Mouse (Mus musculus): ENCODE results near the gene Grb7. TPM values are rescaled to one million over a fixed set of nuclear protein-coding genes. Genes with fewer than 3 reads are reported as not detected.
A peak's percentile ranks its signal among the peaks of the same experiment; 100 is the strongest.

The Grb7 gene
- polyA plus RNA-seq, 1 experiment: 1.6 TPM

- no peak for DNase-seq (ENCODE audit: extremely low spot score in 1 of 2, low spot score in 1 of 2)
Measured at GRCm38 (mm10) chr11:98443688-98444087, 2.5 kb upstream of the Grb7 start.

- no peak for DNase-seq (ENCODE audit: extremely low spot score in 1 of 2, low spot score in 1 of 2)
Measured at GRCm38 (mm10) chr11:98445238-98445637, 956 bp upstream of the Grb7 start.

GRCm38 (mm10) chr11:98445679-98446078, 515 bp upstream of the Grb7 start:
- no peak for DNase-seq (ENCODE audit: extremely low spot score in 1 of 2, low spot score in 1 of 2)

- DNase-seq (ENCODE audit: extremely low spot score in 1 of 2, low spot score in 1 of 2): peak in 1 of 2 experiments; percentile 16
Measured at GRCm38 (mm10) chr11:98446562-98447474, 624 bp downstream of the Grb7 start.

GRCm38 (mm10) chr11:98447475-98447834, 1.3 kb downstream of the Grb7 start:
- no peak for DNase-seq (ENCODE audit: extremely low spot score in 1 of 2, low spot score in 1 of 2)

GRCm38 (mm10) chr11:98448191-98448790, 2.1 kb downstream of the Grb7 start:
- no peak for DNase-seq (ENCODE audit: extremely low spot score in 1 of 2, low spot score in 1 of 2)

GRCm38 (mm10) chr11:98449419-98449818, 3.2 kb downstream of the Grb7 start:
- no peak for DNase-seq (ENCODE audit: extremely low spot score in 1 of 2, low spot score in 1 of 2)

- no peak for DNase-seq (ENCODE audit: extremely low spot score in 1 of 2, low spot score in 1 of 2)
Measured at GRCm38 (mm10) chr11:98449921-98450771, 4.0 kb downstream of the Grb7 start.

- DNase-seq (ENCODE audit: extremely low spot score in 1 of 2, low spot score in 1 of 2): no peak
Measured at GRCm38 (mm10) chr11:98455484-98455883, 9.3 kb downstream of the Grb7 start.

GRCm38 (mm10) chr11:98456545-98456944, 10.4 kb downstream of the Grb7 start:
- no peak for DNase-seq (ENCODE audit: extremely low spot score in 1 of 2, low spot score in 1 of 2)

- no peak for DNase-seq (ENCODE audit: extremely low spot score in 1 of 2, low spot score in 1 of 2)
Measured at GRCm38 (mm10) chr11:98456945-98457344, 10.8 kb downstream of the Grb7 start.

GRCm38 (mm10) chr11:98457367-98458120, 11.3 kb downstream of the Grb7 start:
- DNase-seq (ENCODE audit: extremely low spot score in 1 of 2, low spot score in 1 of 2): peak; percentile 24 to 89

- no peak for DNase-seq (ENCODE audit: extremely low spot score in 1 of 2, low spot score in 1 of 2)
Measured at GRCm38 (mm10) chr11:98458121-98458990, 12.2 kb downstream of the Grb7 start.

GRCm38 (mm10) chr11:98459071-98459741, 13.0 kb downstream of the Grb7 start:
- DNase-seq (ENCODE audit: extremely low spot score in 1 of 2, low spot score in 1 of 2): no peak

- DNase-seq (ENCODE audit: extremely low spot score in 1 of 2, low spot score in 1 of 2): no peak
Measured at GRCm38 (mm10) chr11:98459860-98460259, 13.7 kb downstream of the Grb7 start.

- DNase-seq (ENCODE audit: extremely low spot score in 1 of 2, low spot score in 1 of 2): no peak
Measured at GRCm38 (mm10) chr11:98461109-98461720, 15.0 kb downstream of the Grb7 start.

GRCm38 (mm10) chr11:98462255-98462654, 16.1 kb downstream of the Grb7 start:
- no peak for DNase-seq (ENCODE audit: extremely low spot score in 1 of 2, low spot score in 1 of 2)

- DNase-seq (ENCODE audit: extremely low spot score in 1 of 2, low spot score in 1 of 2): no peak
Measured at GRCm38 (mm10) chr11:98463911-98464310, 17.7 kb downstream of the Grb7 start.
